Mouse (Mus musculus) MN1 (cell line): ENCODE measurements around the gene Lrfn1.

Experiments used
- DNase-seq: peaks from one replicate; pipeline ENCODE4 v3.0.0-alpha.2; 2016; ENCODE audit warnings: low spot score

Lrfn1 gene

GRCm38 (mm10) chr7:28451531-28452360 is at the start of gene Lrfn1:
Lrfn1 (plus strand) TSS chr7:28451980.
- peak; percentile 21 for DNase-seq

GRCm38 (mm10) chr7:28410841-28411475 is 40.8 kb upstream of the Lrfn1 start:
- DNase-seq: no peak

GRCm38 (mm10) chr7:28412826-28413225 is 39.0 kb upstream of the Lrfn1 start:
- no peak for DNase-seq

- no peak for DNase-seq
Measured at GRCm38 (mm10) chr7:28417368-28417767, 34.4 kb upstream of the Lrfn1 start.

GRCm38 (mm10) chr7:28418096-28418670 is 33.6 kb upstream of the Lrfn1 start:
- DNase-seq: peak; percentile 24

- DNase-seq: no peak
Measured at GRCm38 (mm10) chr7:28419416-28419815, 32.4 kb upstream of the Lrfn1 start.

- DNase-seq: no peak
Measured at GRCm38 (mm10) chr7:28423018-28423417, 28.8 kb upstream of the Lrfn1 start.

GRCm38 (mm10) chr7:28427738-28428137 is 24.0 kb upstream of the Lrfn1 start:
- DNase-seq: no peak

GRCm38 (mm10) chr7:28430512-28430911 is 21.3 kb upstream of the Lrfn1 start:
- no peak for DNase-seq

- DNase-seq: no peak
Measured at GRCm38 (mm10) chr7:28432252-28432651, 19.5 kb upstream of the Lrfn1 start.

GRCm38 (mm10) chr7:28435660-28436259 is 16.0 kb upstream of the Lrfn1 start:
- DNase-seq: peak; percentile 12

GRCm38 (mm10) chr7:28436271-28436904 is 15.4 kb upstream of the Lrfn1 start:
- peak; percentile 99 for DNase-seq

- peak; percentile 86 for DNase-seq
Measured at GRCm38 (mm10) chr7:28436932-28437570, 14.7 kb upstream of the Lrfn1 start, which contains the start of gene Gmfg. Gmfg (plus strand) TSS chr7:28437447.

GRCm38 (mm10) chr7:28437964-28438363 is 13.8 kb upstream of the Lrfn1 start:
- no peak for DNase-seq

GRCm38 (mm10) chr7:28438771-28439170 is 13.0 kb upstream of the Lrfn1 start:
- DNase-seq: no peak

GRCm38 (mm10) chr7:28440739-28441138 is 11.0 kb upstream of the Lrfn1 start:
- no peak for DNase-seq

GRCm38 (mm10) chr7:28441776-28442485 is 9.8 kb upstream of the Lrfn1 start:
- no peak for DNase-seq

GRCm38 (mm10) chr7:28442688-28443087 is 9.1 kb upstream of the Lrfn1 start:
- DNase-seq: no peak

GRCm38 (mm10) chr7:28444344-28444974 is 7.3 kb upstream of the Lrfn1 start:
- DNase-seq: no peak

- peak; percentile 62 for DNase-seq
Measured at GRCm38 (mm10) chr7:28446446-28446845, 5.3 kb upstream of the Lrfn1 start.
